Mouse (Mus musculus): ENCODE measurements at regions not wholly inside any gene's neighbourhood (a gene's known extent, or its start where the extent isn't known, plus 50 kb on each side); places are given as distances from the start of the nearest gene placed in this dataset.

GRCm38 (mm10) chr5:74765061-74765767, 62.5 kb upstream of the Lnx1 start:
- TF ChIP-seq POLR2A (IDR thresholded peaks at IDR 0.05; ENCODE audit: control insufficient read depth, low read depth, low read length) (no peak), CTCF (IDR thresholded peaks at IDR 0.05; ENCODE audit: control insufficient read depth, insufficient read depth, insufficient replicate concordance, low read depth, low read length) (no peak)

Measured in testis, adult 2 months (tissue).